Mouse (Mus musculus): ENCODE data around the gene Fstl4. TPM values are rescaled to one million over a fixed set of nuclear protein-coding genes. Genes with fewer than 3 reads are reported as not detected.

Fstl4 gene
- polyA plus RNA-seq, 1 experiment = not detected

DNA sequence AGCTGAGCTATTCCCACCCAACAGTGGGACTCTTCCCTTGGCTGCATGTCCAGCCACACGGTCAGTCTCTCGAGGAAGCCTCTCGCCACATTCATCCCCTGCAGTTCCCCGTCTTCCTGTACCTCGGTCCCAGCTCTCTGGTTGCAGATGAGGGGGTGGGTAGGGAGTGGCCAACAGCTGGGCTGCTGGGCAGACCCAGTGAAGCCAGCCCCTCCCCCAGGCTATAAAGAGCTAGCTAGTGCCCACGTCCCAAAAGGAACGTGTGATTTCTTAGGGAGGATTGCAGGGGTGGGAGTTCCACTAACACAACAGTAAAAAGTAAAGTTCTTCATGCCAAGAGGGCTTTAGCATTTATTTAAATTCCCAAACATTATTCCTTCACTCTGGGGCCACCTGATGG lies 294.1 kb downstream of the Fstl4 start:
- peaks cover 17% of the 10 kb centered on the region for H3K27me3 ChIP-seq (ENCODE audit: control insufficient read depth, insufficient read depth, insufficient read length)
- no peak overlapping the region for H3K4me3 ChIP-seq (ENCODE audit: insufficient read depth, poor library complexity, severe bottlenecking)
- no peaks in the 10 kb centered on the region for H3K79me2 ChIP-seq (ENCODE audit: control insufficient read depth, insufficient read depth)
- H3ac ChIP-seq (ENCODE audit: control insufficient read depth, insufficient read length, low read depth) = no peak overlapping the region
- TF ChIP-seq MYOD1 (IDR thresholded peaks at IDR 0.05; ENCODE audit: control insufficient read depth, insufficient read length, low read depth) (no peak), USF1 (IDR thresholded peaks at IDR 0.05; ENCODE audit: low read depth) (no peak), CTCF (IDR thresholded peaks at IDR 0.05; ENCODE audit: control insufficient read depth, insufficient read depth, insufficient read length) (no peak), MAX (IDR thresholded peaks at IDR 0.05) (no peak), FOSL1 (IDR thresholded peaks at IDR 0.05; ENCODE audit: insufficient read depth, low read length, poor library complexity, severe bottlenecking) (no peak), CEBPB (IDR thresholded peaks at IDR 0.05; ENCODE audit: low read depth) (no peak)
- H3K36me3 ChIP-seq (ENCODE audit: control insufficient read depth, insufficient read depth) = no peaks in the 10 kb centered on the region
- no peaks in the 10 kb centered on the region for H3K79me3 ChIP-seq (ENCODE audit: low read depth)

DNA sequence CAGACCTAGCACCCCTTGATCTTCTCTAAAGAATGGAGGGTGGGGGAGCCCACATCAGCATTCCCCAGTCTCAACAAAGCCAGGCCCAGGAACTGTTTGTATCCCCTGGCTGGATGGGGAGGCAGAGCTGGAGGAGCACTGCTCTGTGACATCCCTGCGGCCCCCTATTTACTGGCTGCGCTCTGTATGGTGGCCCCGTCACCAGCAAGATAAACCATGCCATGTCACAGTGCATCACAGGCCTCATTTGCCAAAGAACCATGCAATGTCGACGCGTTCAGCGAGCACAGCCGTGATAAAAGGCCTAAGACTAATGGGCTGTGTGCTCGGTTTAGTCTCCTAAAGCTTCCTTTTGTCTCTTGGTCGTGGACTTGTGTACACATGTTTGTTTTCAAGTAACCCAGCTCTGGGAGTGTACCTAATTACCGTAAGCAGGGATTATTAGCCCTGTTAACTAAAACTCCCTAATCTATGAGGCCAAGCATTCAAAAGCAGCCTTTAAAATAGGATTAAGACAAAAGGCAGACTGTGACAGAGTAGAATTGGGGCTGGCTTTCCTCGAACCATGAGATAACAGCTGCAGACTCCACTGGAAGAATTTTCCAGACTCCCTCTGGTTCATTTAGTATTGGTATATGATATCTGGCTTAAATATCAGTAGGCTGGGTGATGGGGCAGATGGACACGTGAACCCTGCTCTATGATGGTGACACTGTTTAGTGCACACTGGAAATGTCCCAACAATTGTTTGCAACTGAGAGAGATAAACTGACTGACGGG lies 303.5 kb downstream of the Fstl4 start:
- H3K4me3 ChIP-seq (ENCODE audit: insufficient read depth, poor library complexity, severe bottlenecking) = no peak overlapping the region
- H3K27me3 ChIP-seq (ENCODE audit: control insufficient read depth, insufficient read depth, insufficient read length) = peaks cover 7% of the 10 kb centered on the region
- no peak overlapping the region for H3ac ChIP-seq (ENCODE audit: control insufficient read depth, insufficient read length, low read depth)
- TF ChIP-seq FOSL1 (IDR thresholded peaks at IDR 0.05; ENCODE audit: insufficient read depth, low read length, poor library complexity, severe bottlenecking) = no peak
- TF ChIP-seq MYOD1 (IDR thresholded peaks at IDR 0.05; ENCODE audit: control insufficient read depth, insufficient read length, low read depth) = no peak
- no peak for TF ChIP-seq CEBPB (IDR thresholded peaks at IDR 0.05; ENCODE audit: low read depth)
- no peak for TF ChIP-seq MAX (IDR thresholded peaks at IDR 0.05)
- no peak for TF ChIP-seq MYOG (IDR thresholded peaks at IDR 0.05; ENCODE audit: control insufficient read depth, extremely low read depth, insufficient read length)
- TF ChIP-seq USF1 (IDR thresholded peaks at IDR 0.05; ENCODE audit: low read depth) = no peak
- TF ChIP-seq CTCF (IDR thresholded peaks at IDR 0.05; ENCODE audit: control insufficient read depth, insufficient read depth, insufficient read length) = no peak
- H3K79me2 ChIP-seq (ENCODE audit: control insufficient read depth, insufficient read depth) = no peaks in the 10 kb centered on the region
- H3K79me3 ChIP-seq (ENCODE audit: low read depth) = no peaks in the 10 kb centered on the region
- H3K36me3 ChIP-seq (ENCODE audit: control insufficient read depth, insufficient read depth) = no peaks in the 10 kb centered on the region

- Histone ChIP-seq H3K79me2 (ENCODE audit: control insufficient read depth, insufficient read depth) (no peaks in the 10 kb centered on the region), H3K27me3 (ENCODE audit: control insufficient read depth, insufficient read depth, insufficient read length) (peaks cover 7% of the 10 kb centered on the region), H3K36me3 (ENCODE audit: control insufficient read depth, insufficient read depth) (no peaks in the 10 kb centered on the region), H3ac (ENCODE audit: control insufficient read depth, insufficient read length, low read depth) (no peak overlapping the region), H3K4me3 (ENCODE audit: insufficient read depth, poor library complexity, severe bottlenecking) (no peak overlapping the region), H3K79me3 (ENCODE audit: low read depth) (no peaks in the 10 kb centered on the region)
- TF ChIP-seq CTCF (IDR thresholded peaks at IDR 0.05; ENCODE audit: control insufficient read depth, insufficient read depth, insufficient read length) = no peak
- no peak for TF ChIP-seq FOSL1 (IDR thresholded peaks at IDR 0.05; ENCODE audit: insufficient read depth, low read length, poor library complexity, severe bottlenecking)
- TF ChIP-seq MYOG (IDR thresholded peaks at IDR 0.05; ENCODE audit: control insufficient read depth, extremely low read depth, insufficient read length) = no peak
- no peak for TF ChIP-seq CEBPB (IDR thresholded peaks at IDR 0.05; ENCODE audit: low read depth)
- TF ChIP-seq MAX (IDR thresholded peaks at IDR 0.05) = no peak
- no peak for TF ChIP-seq MYOD1 (IDR thresholded peaks at IDR 0.05; ENCODE audit: control insufficient read depth, insufficient read length, low read depth)
- TF ChIP-seq USF1 (IDR thresholded peaks at IDR 0.05; ENCODE audit: low read depth) = no peak
Measured at GRCm38 (mm10) chr11:53068479-53069065, 304.1 kb downstream of the Fstl4 start.

DNA sequence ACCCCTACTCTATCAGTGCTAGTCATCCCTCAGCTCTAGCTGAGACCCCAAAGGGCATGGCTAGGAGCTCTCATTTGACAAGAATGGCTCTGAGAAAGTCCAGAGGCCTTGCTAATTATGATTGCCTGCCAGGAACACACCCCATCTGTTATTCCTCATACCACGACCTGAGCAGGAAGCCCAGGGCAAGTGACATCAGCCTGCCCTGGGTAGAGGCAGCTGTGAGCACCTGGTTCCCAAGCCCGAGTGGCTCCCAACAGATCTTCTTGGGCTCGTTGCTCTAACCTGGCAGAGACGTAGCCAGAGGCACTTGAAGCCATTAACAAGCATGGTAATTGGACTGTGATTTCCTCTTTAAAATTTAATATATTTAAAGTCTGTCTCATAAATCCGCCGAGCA lies 305.3 kb downstream of the Fstl4 start:
- TF ChIP-seq USF1 (IDR thresholded peaks at IDR 0.05; ENCODE audit: low read depth) (no peak), MYOD1 (IDR thresholded peaks at IDR 0.05; ENCODE audit: control insufficient read depth, insufficient read length, low read depth) (no peak), CEBPB (IDR thresholded peaks at IDR 0.05; ENCODE audit: low read depth) (no peak), MAX (IDR thresholded peaks at IDR 0.05) (no peak), MYOG (IDR thresholded peaks at IDR 0.05; ENCODE audit: control insufficient read depth, extremely low read depth, insufficient read length) (no peak), CTCF (IDR thresholded peaks at IDR 0.05; ENCODE audit: control insufficient read depth, insufficient read depth, insufficient read length) (no peak), FOSL1 (IDR thresholded peaks at IDR 0.05; ENCODE audit: insufficient read depth, low read length, poor library complexity, severe bottlenecking) (no peak)
- H3ac ChIP-seq (ENCODE audit: control insufficient read depth, insufficient read length, low read depth) = no peak overlapping the region
- H3K79me2 ChIP-seq (ENCODE audit: control insufficient read depth, insufficient read depth) = no peaks in the 10 kb centered on the region
- H3K4me3 ChIP-seq (ENCODE audit: insufficient read depth, poor library complexity, severe bottlenecking) = no peak overlapping the region
- peaks cover 12% of the 10 kb centered on the region for H3K27me3 ChIP-seq (ENCODE audit: control insufficient read depth, insufficient read depth, insufficient read length)
- H3K36me3 ChIP-seq (ENCODE audit: control insufficient read depth, insufficient read depth) = no peaks in the 10 kb centered on the region
- no peaks in the 10 kb centered on the region for H3K79me3 ChIP-seq (ENCODE audit: low read depth)

DNA sequence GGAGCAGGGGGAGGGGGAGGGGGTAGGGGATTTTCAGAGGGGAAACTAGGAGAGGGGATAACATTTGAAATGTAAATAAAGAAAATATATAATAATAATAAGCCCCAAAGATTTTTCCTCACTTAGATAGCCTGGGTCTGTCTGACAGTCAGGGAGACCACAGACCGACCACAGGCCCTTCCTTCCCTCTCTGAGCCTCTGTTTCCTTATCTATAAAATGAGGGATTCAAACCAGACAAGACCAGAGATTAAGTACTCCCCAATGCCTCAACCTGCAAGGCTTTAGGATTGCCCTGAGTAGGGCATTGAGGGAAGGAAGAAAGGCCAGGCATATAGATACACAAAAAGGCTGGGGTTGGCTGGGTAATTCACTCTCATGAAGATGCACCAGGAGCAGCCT lies 307.2 kb downstream of the Fstl4 start:
- no peak for TF ChIP-seq MAX (IDR thresholded peaks at IDR 0.05)
- no peak for TF ChIP-seq FOSL1 (IDR thresholded peaks at IDR 0.05; ENCODE audit: insufficient read depth, low read length, poor library complexity, severe bottlenecking)
- no peak for TF ChIP-seq MYOD1 (IDR thresholded peaks at IDR 0.05; ENCODE audit: control insufficient read depth, insufficient read length, low read depth)
- no peak for TF ChIP-seq CTCF (IDR thresholded peaks at IDR 0.05; ENCODE audit: control insufficient read depth, insufficient read depth, insufficient read length)
- TF ChIP-seq USF1 (IDR thresholded peaks at IDR 0.05; ENCODE audit: low read depth) = no peak
- TF ChIP-seq MYOG (IDR thresholded peaks at IDR 0.05; ENCODE audit: control insufficient read depth, extremely low read depth, insufficient read length) = no peak
- Histone ChIP-seq H3K36me3 (ENCODE audit: control insufficient read depth, insufficient read depth) (no peaks in the 10 kb centered on the region), H3K79me3 (ENCODE audit: low read depth) (no peaks in the 10 kb centered on the region), H3K4me3 (ENCODE audit: insufficient read depth, poor library complexity, severe bottlenecking) (no peak overlapping the region), H3ac (ENCODE audit: control insufficient read depth, insufficient read length, low read depth) (no peak overlapping the region), H3K79me2 (ENCODE audit: control insufficient read depth, insufficient read depth) (no peaks in the 10 kb centered on the region), H3K27me3 (ENCODE audit: control insufficient read depth, insufficient read depth, insufficient read length) (peaks cover 9% of the 10 kb centered on the region)
